8 mouse cellular contexts compared by ENCODE assay signal in the genomic region with DNA sequence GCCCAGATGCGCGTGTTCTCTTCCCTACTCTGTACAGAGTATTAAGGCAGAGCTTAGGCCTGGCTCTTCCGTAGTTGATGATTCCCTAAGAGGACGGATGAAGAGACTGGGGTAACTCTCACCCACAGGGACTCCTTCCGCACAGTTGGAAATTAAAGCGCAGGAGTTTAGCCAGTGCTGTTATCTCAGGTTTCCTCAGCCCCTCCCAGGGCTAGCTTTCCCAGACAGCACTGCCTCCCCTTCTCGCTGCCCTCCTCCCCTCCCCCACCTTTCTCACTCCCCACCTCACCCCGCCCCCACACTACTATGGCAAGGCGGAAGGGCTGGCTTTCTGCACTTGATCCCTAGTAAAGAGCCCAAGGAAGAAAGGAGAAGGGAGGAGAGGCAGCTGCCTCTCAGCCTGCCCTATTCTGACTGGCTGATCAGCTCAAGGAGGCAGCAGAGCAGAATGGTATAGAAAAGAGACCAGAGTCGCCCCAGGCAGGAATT. TPM values are rescaled to one million over a fixed set of nuclear protein-coding genes. Genes with fewer than 3 reads are reported as not detected.
DNase-seq lines count a peak whose midpoint lies in the region; ATAC-seq and TF ChIP-seq lines count a peak whose summit lies in the region.

No protein-coding gene starts in this region.

- 8% methylated on average over 10 of the region's 10 CpGs for WGBS in hindbrain, embryonic 16.5 days

- H3K4me1 ChIP-seq in hindbrain, embryonic 16.5 days (ENCODE audit: control insufficient read depth, insufficient read depth, low read depth, low read length): peaks cover 3% of the 10 kb centered on the region; the same call in 1 of the 2 replicates

- peak overlapping the region; percentile 46 for H3K27ac ChIP-seq in gastrocnemius, adult 2 months
- peak overlapping the region; percentile 67 for H3K27ac ChIP-seq in hindbrain, embryonic 16.5 days (ENCODE audit: low read depth, low read length)
- no peak overlapping the region for H3K27ac ChIP-seq in left cerebral cortex, adult 2 months

- intact Hi-C loops in gastrocnemius, adult 2 months (cut with DNase I): no loop called here
- intact Hi-C loops in left cerebral cortex, adult 2 months (cut with DNase I): no loop called here

- no peak for TF ChIP-seq CTCF in gastrocnemius, adult 2 months (IDR thresholded peaks at IDR 0.05)
- no peak for TF ChIP-seq CTCF in brain, embryonic 14.5 days (IDR thresholded peaks at IDR 0.05; ENCODE audit: borderline replicate concordance, extremely low read depth, insufficient read depth, insufficient read length)
- no peak for TF ChIP-seq CTCF in left cerebral cortex, adult 2 months (IDR thresholded peaks at IDR 0.05)

- no peaks in the 10 kb centered on the region for H3K36me3 ChIP-seq in hindbrain, embryonic 16.5 days (ENCODE audit: control insufficient read depth, insufficient read depth, low read length)

- TF ChIP-seq POLR2A in brain, embryonic 14.5 days (IDR thresholded peaks at IDR 0.05; ENCODE audit: borderline replicate concordance, extremely low read depth, insufficient read depth, insufficient read length, poor library complexity, severe bottlenecking): no peak

- no peak for DNase-seq in gastrocnemius, adult 2 months
- DNase-seq in gastrocnemius, adult 8-10 months (ENCODE audit: low spot score in 2 of 2): no peak
- DNase-seq in brain, embryonic 14.5 days (ENCODE audit: low read depth): peak; percentile 90
- peak; percentile 34 to 37 for DNase-seq in lung, postnatal 4 days
- no peak for DNase-seq in spleen, postnatal 36 days (ENCODE audit: low spot score in 2 of 2)
- no peak for DNase-seq in left cerebral cortex, adult 2 months (ENCODE audit: extremely low spot score in 1 of 2, low spot score in 2 of 2)
- DNase-seq in spleen, postnatal 10 days (ENCODE audit: low spot score in 2 of 2): no peak

- peak; percentile 83 for ATAC-seq in hindbrain, embryonic 16.5 days

- peak overlapping the region; percentile 47 for H3K4me3 ChIP-seq in gastrocnemius, adult 2 months
- peak overlapping the region; percentile 23 for H3K4me3 ChIP-seq in hindbrain, embryonic 16.5 days (ENCODE audit: low read length)
- H3K4me3 ChIP-seq in left cerebral cortex, adult 2 months: no peak overlapping the region

- H3K9ac ChIP-seq in hindbrain, embryonic 16.5 days (ENCODE audit: low read depth, low read length): peak overlapping the region; percentile 39; the same call in 1 of the 2 replicates

- no peaks in the 10 kb centered on the region for H3K9me3 ChIP-seq in hindbrain, embryonic 16.5 days (ENCODE audit: control insufficient read depth, low read length)

- H3K4me2 ChIP-seq in hindbrain, embryonic 16.5 days (ENCODE audit: low read length): peak overlapping the region; percentile 52

- H3K27me3 ChIP-seq in hindbrain, embryonic 16.5 days (replicated peaks; ENCODE audit: control insufficient read depth, insufficient read depth, low read length): no peaks in the 10 kb centered on the region

RNA-seq across cellular contexts. Expression of gene Slc25a5, which starts 21.5 kb away (rescaled TPM):
- 10 to 100 TPM; 55.8 to 80.1 TPM for total RNA-seq in gastrocnemius, adult 2 months (2021)
- total RNA-seq in gastrocnemius, adult 8-10 months (2022): 10 to 100 TPM; 37.5 to 64.5 (median 44.7) TPM
- 477 and 533 TPM in 2 replicates for polyA plus RNA-seq in brain, embryonic 14.5 days (2012; rRNA removed)
- polyA plus RNA-seq in hindbrain, embryonic 16.5 days (2015; fragmentation: Nextera tagmentation; extraction: Ambion mirVana): 543 and 586 TPM in 2 replicates
- 100 to 1,000 TPM; 302 to 310 TPM for total RNA-seq in left cerebral cortex, adult 2 months (2021)

RNA-seq across cellular contexts. Expression of gene Ube2a, which starts 56.7 kb away (rescaled TPM):
- 10 to 100 TPM; 37.7 to 40.0 TPM for total RNA-seq in gastrocnemius, adult 2 months (2021)
- total RNA-seq in gastrocnemius, adult 8-10 months (2022): 10 to 100 TPM; 36.5 to 46.1 (median 38.1) TPM
- polyA plus RNA-seq in brain, embryonic 14.5 days (2012; rRNA removed): 41.7 and 43.8 TPM in 2 replicates
- 117 and 118 TPM in 2 replicates for polyA plus RNA-seq in hindbrain, embryonic 16.5 days (2015; fragmentation: Nextera tagmentation; extraction: Ambion mirVana)
- 10 to 100 TPM; 42.3 to 44.0 TPM for total RNA-seq in left cerebral cortex, adult 2 months (2021)

RNA-seq across cellular contexts. Expression of gene C330007P06Rik, which starts 56.9 kb away (rescaled TPM):
- total RNA-seq in gastrocnemius, adult 2 months (2021): 10 to 100 TPM; 12.0 TPM
- 10 to 100 TPM in 3 of 4 experiments, 1 to 10 TPM in 1; 9.5 to 14.2 (median 10.5) TPM for total RNA-seq in gastrocnemius, adult 8-10 months (2022)
- polyA plus RNA-seq in brain, embryonic 14.5 days (2012; rRNA removed): 11.5 and 14.7 TPM in 2 replicates
- polyA plus RNA-seq in hindbrain, embryonic 16.5 days (2015; fragmentation: Nextera tagmentation; extraction: Ambion mirVana): 22.9 and 24.6 TPM in 2 replicates
- 10 to 100 TPM; 36.6 to 37.7 TPM for total RNA-seq in left cerebral cortex, adult 2 months (2021)

Comparison
In these comparisons a context has a peak if more than half of its experiments do, and no peak if none do; other contexts are left out.
1. DNase-seq: peak in brain, embryonic 14.5 days (single experiment) and lung, postnatal 4 days (2 of 2); none in gastrocnemius, adult 2 months (single experiment), gastrocnemius, adult 8-10 months (0 of 2), spleen, postnatal 36 days (0 of 2), left cerebral cortex, adult 2 months (0 of 2) and spleen, postnatal 10 days (0 of 2).